Mouse (Mus musculus) heart, adult 2 months (tissue): ENCODE measurements around the gene Msl1. TPM values are rescaled to one million over a fixed set of nuclear protein-coding genes. Genes with fewer than 3 reads are reported as not detected.
A peak's percentile ranks its signal among the peaks of the same experiment; 100 is the strongest.

Experiments used
- DNase-seq, 2 experiments: peaks; one replicate each; pipeline ENCODE4 v3.0.0; 2021
- H3K27ac ChIP-seq: fragments of 200-600 bp; 2 replicates; pipeline ENCODE4 v1.8.1; 2022
- H3K27me3 ChIP-seq: fragments of 200-500 bp; 2 replicates; pipeline ENCODE4 v1.6.1; 2012; ENCODE audit warnings: mild to moderate bottlenecking, low read length, inconsistent platforms, mixed read lengths; ENCODE audit not compliant: control insufficient read depth, insufficient read depth
- H3K36me3 ChIP-seq: fragments of 200-500 bp; 2 replicates; pipeline ENCODE4 v1.6.1; 2012; ENCODE audit warnings: low read length, inconsistent platforms; ENCODE audit not compliant: control insufficient read depth, insufficient read depth
- H3K4me1 ChIP-seq: fragments of 200-500 bp; 2 replicates; pipeline ENCODE4 v1.6.1; 2011; ENCODE audit warnings: low read length; ENCODE audit not compliant: control insufficient read depth, insufficient read depth
- H3K4me3 ChIP-seq: fragments of 200-600 bp; 2 replicates; pipeline ENCODE4 v1.8.1; 2022
- H3K79me2 ChIP-seq: fragments of 200-500 bp; replicated peaks from 2 replicates; pipeline ENCODE4 v1.6.1; 2012; ENCODE audit warnings: mild to moderate bottlenecking, inconsistent platforms, low read length, moderate library complexity, mixed read lengths; ENCODE audit not compliant: control insufficient read depth, insufficient read depth
- H3K9ac ChIP-seq: fragments of 200-500 bp; 2 replicates; pipeline ENCODE4 v1.6.1; 2012; ENCODE audit warnings: low read depth, mild to moderate bottlenecking, control low read depth, inconsistent platforms, low read length, mixed read lengths
- CTCF ChIP-seq: fragments of 200-600 bp; IDR thresholded peaks from 2 replicates; pipeline ENCODE4 v1.8.1; 2022; ENCODE audit warnings: antibody characterized with exemption, mild to moderate bottlenecking, moderate library complexity
- EP300 ChIP-seq: fragments of 200-500 bp; IDR thresholded peaks from 2 replicates; pipeline ENCODE4 v1.6.1; 2011; ENCODE audit warnings: low read depth, low read length, control low read depth; ENCODE audit not compliant: insufficient read depth
- POLR2A ChIP-seq: fragments of 200-500 bp; IDR thresholded peaks from 2 replicates; pipeline ENCODE4 v1.6.1; 2011; ENCODE audit warnings: mild to moderate bottlenecking, low read depth, low read length, control low read depth; ENCODE audit not compliant: insufficient read depth
- WGBS: fragments of 180-500 bp; shearing (Covaris S2); methylation state at CpG from one replicate; pipeline ENCODE4 v1.1.7; 2018; 5-methylcytosine and 5-hydroxymethylcytosine counted together
- intact Hi-C: fragments of 180-260 bp; cut with DNase I; formaldehyde crosslinking; loops from one replicate; pipeline ENCODE4 v1.15.1; 2025
- polyA plus RNA-seq: library from polyadenylated mRNA; depleted of rRNA; stranded (reverse); fragments of >200 nt; gene quantifications from 2 replicates; pipeline ENCODE4 v1.2.3, GENCODE M21; 2012
- total RNA-seq, 2 experiments: library from RNA; stranded (reverse); gene quantifications; 2 replicates each; pipeline ENCODE4 v1.2.3; 2021

Msl1 gene
- total and polyA plus RNA-seq, 3 experiments, result 21.9 to 75.3 (median 68.9) TPM

- WGBS, result 25% methylated on average over 13 of the region's 14 CpGs
- H3K79me2 ChIP-seq, result no peaks in the 10 kb centered on the region
- H3K27me3 ChIP-seq, result no peaks in the 10 kb centered on the region
- peaks cover 33% of the 10 kb centered on the region for H3K4me1 ChIP-seq
- H3K27ac ChIP-seq, result peak overlapping the region; percentile 99
- peak; percentile 68 to 75 for DNase-seq
- TF ChIP-seq EP300 (peak; percentile 79), CTCF (no peak), POLR2A (peak; percentile 47; the same call in 1 of the 2 replicates)
- no peak overlapping the region; the same call in 1 of the 2 replicates for H3K4me3 ChIP-seq
- intact Hi-C loops, result no loop called here
- H3K9ac ChIP-seq, result peak overlapping the region; percentile 62
- peaks cover 9% of the 10 kb centered on the region for H3K36me3 ChIP-seq
Measured at GRCm38 (mm10) chr11:98781851-98782512, 13.3 kb upstream of the Msl1 start.

- TF ChIP-seq EP300 (no peak), POLR2A (no peak), CTCF (no peak)
- H3K4me3 ChIP-seq, result peak overlapping the region; percentile 30
- 6% methylated on average over 17 of the region's 17 CpGs for WGBS
- H3K4me1 ChIP-seq, result peaks cover 38% of the 10 kb centered on the region
- intact Hi-C loops, result loop anchor here (1.0 kb wide), 1 partner anchor 7 kb away; the partner anchor contains the start of gene Nr1d1
- peak overlapping the region; percentile 64 for H3K9ac ChIP-seq
- no peaks in the 10 kb centered on the region for H3K79me2 ChIP-seq
- peaks cover 9% of the 10 kb centered on the region for H3K36me3 ChIP-seq
- H3K27ac ChIP-seq, result peak overlapping the region; percentile 99
- no peaks in the 10 kb centered on the region for H3K27me3 ChIP-seq
- DNase-seq, result peak in 1 of 2 experiments; percentile 50
Measured at GRCm38 (mm10) chr11:98782651-98783235, 12.6 kb upstream of the Msl1 start.

DNA sequence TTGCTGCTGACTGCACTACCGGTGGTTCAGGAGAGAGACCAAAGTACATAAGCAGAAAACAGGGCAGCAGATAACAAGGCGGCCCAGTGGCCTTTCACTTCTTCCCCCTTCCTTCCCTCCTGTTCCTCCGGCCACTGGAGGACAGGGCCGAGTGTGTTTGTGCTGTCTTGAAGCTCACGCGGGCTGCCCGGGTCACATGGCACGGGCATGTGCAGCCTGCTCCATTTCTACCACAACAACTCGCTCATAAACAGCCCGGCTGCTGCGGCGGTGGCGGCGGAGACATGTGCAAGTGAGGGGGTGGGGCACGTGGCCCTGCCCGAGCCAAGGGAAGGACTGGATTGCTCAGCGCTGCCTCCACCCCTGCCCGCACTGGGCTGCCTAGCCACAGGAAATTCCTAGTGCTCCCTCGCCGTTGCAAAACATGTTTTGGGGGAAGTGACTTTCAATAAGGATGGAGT is 12.1 kb upstream of the Msl1 start:
- peak; percentile 97 to 99 for DNase-seq
- Histone ChIP-seq H3K79me2 (no peaks in the 10 kb centered on the region), H3K27ac (peak overlapping the region; percentile 99), H3K27me3 (no peaks in the 10 kb centered on the region), H3K4me1 (peaks cover 38% of the 10 kb centered on the region), H3K4me3 (peak overlapping the region; percentile 30), H3K36me3 (peaks cover 9% of the 10 kb centered on the region), H3K9ac (peak overlapping the region; percentile 64)
- WGBS, result 0% methylated on average over 20 of the region's 20 CpGs
- intact Hi-C loops, result loop anchor here (1.0 kb wide), 1 partner anchor 8 kb away; the partner anchor contains the start of gene Nr1d1
- peak; percentile 93 for TF ChIP-seq POLR2A
- TF ChIP-seq EP300, result peak; percentile 99
- TF ChIP-seq CTCF, result peak; percentile 62

- peak in 1 of 2 experiments; percentile 44 for DNase-seq
- WGBS, result 58% methylated on average over 4 of the region's 4 CpGs
- Histone ChIP-seq H3K4me3 (no peak overlapping the region; the same call in 1 of the 2 replicates), H3K27ac (peak overlapping the region; percentile 99), H3K79me2 (no peaks in the 10 kb centered on the region), H3K4me1 (peaks cover 42% of the 10 kb centered on the region), H3K27me3 (no peaks in the 10 kb centered on the region), H3K9ac (peak overlapping the region; percentile 58), H3K36me3 (peaks cover 9% of the 10 kb centered on the region)
- intact Hi-C loops, result no loop called here
- TF ChIP-seq POLR2A (no peak), CTCF (no peak), EP300 (no peak)
Measured at GRCm38 (mm10) chr11:98784139-98784538, 11.2 kb upstream of the Msl1 start.

GRCm38 (mm10) chr11:98785214-98785613 is 10.1 kb upstream of the Msl1 start:
- Histone ChIP-seq H3K9ac (peak overlapping the region; percentile 81), H3K27me3 (no peaks in the 10 kb centered on the region), H3K36me3 (peaks cover 9% of the 10 kb centered on the region), H3K79me2 (no peaks in the 10 kb centered on the region), H3K4me1 (peaks cover 42% of the 10 kb centered on the region), H3K4me3 (peak overlapping the region; percentile 13; the same call in 1 of the 2 replicates), H3K27ac (peak overlapping the region; percentile 99)
- DNase-seq, result peak; percentile 57 to 66
- WGBS, result 11% methylated on average over 10 of the region's 10 CpGs
- TF ChIP-seq CTCF (no peak), EP300 (no peak), POLR2A (no peak)
- intact Hi-C loops, result no loop called here
